Mouse (Mus musculus) MEL (cell line): ENCODE data around the gene Fam185a. TPM values are rescaled to one million over a fixed set of nuclear protein-coding genes. Genes with fewer than 3 reads are reported as not detected.

ENCODE experiments used
- DNase-seq: peaks from one replicate; pipeline ENCODE4 v3.0.0; 2011; ENCODE audit warnings: low read depth, low spot score
- H3K27ac ChIP-seq: 2 replicates; pipeline ENCODE4 v1.5.1; 2012; ENCODE audit warnings: low read depth, mild to moderate bottlenecking, control low read depth, low read length, moderate library complexity; ENCODE audit not compliant: control insufficient read depth
- H3K27me3 ChIP-seq, 2 experiments: fragments of 150-350 bp in 1 of 2; sonication (generic) in 1 of 2; 2 replicates each; pipeline ENCODE4 v1.6.1; 2012; ENCODE audit warnings: low read length in 2 of 2, mild to moderate bottlenecking in 2 of 2, improper control_type of control experiment in 1 of 2, moderate library complexity in 1 of 2; ENCODE audit not compliant: insufficient read depth in 2 of 2, control insufficient read depth in 1 of 2
- H3K36me3 ChIP-seq, 2 experiments: 2 replicates each; pipeline ENCODE4 v1.6.1; 2012 to 2014; ENCODE audit warnings: low read length in 2 of 2, improper control_type of control experiment in 1 of 2, inconsistent platforms in 1 of 2, mild to moderate bottlenecking in 1 of 2; ENCODE audit not compliant: insufficient read depth in 2 of 2, control insufficient read depth in 1 of 2
- H3K4me1 ChIP-seq, 2 experiments: fragments of 150-350 bp in 1 of 2; sonication (generic) in 1 of 2; 2 replicates each; pipeline ENCODE4 v1.6.1; 2012; ENCODE audit warnings: low read length in 2 of 2, improper control_type of control experiment in 1 of 2, mild to moderate bottlenecking in 1 of 2; ENCODE audit not compliant: insufficient read depth in 2 of 2, control insufficient read depth in 1 of 2
- H3K4me3 ChIP-seq, 2 experiments: fragments of 150-350 bp in 1 of 2; sonication (generic) in 1 of 2; 2 replicates each; pipeline ENCODE4 v1.5.1; 2012; ENCODE audit warnings: low read depth in 2 of 2, low read length in 2 of 2, mild to moderate bottlenecking in 2 of 2, moderate library complexity in 2 of 2, control low read depth in 1 of 2, improper control_type of control experiment in 1 of 2; ENCODE audit not compliant: control insufficient read depth in 1 of 2, insufficient read depth in 1 of 2
- H3K79me2 ChIP-seq: 2 replicates; pipeline ENCODE4 v1.6.1; 2012; ENCODE audit warnings: mild to moderate bottlenecking, low read length, moderate library complexity; ENCODE audit not compliant: control insufficient read depth, poor library complexity, insufficient read depth
- H3K9ac ChIP-seq: 2 replicates; pipeline ENCODE4 v1.6.1; 2012; ENCODE audit warnings: low read depth, mild to moderate bottlenecking, control low read depth, low read length, moderate library complexity; ENCODE audit not compliant: control insufficient read depth, poor library complexity, severe bottlenecking
- H3K9me3 ChIP-seq: fragments of 150-350 bp; sonication (generic); replicated peaks from 2 replicates; pipeline ENCODE4 v1.6.1; 2012; ENCODE audit warnings: mild to moderate bottlenecking, low read length, improper control_type of control experiment, moderate library complexity; ENCODE audit not compliant: insufficient read depth
- BHLHE40 ChIP-seq: IDR thresholded peaks from 2 replicates; pipeline ENCODE4 v1.6.1; 2012; ENCODE audit warnings: low read depth, mild to moderate bottlenecking, inconsistent platforms, low read length, improper control_type of control experiment, borderline replicate concordance
- CTCF ChIP-seq, 3 experiments: IDR thresholded peaks in 2 of 3; conservative IDR thresholded peaks in 1 of 3; 2 replicates each; pipeline ENCODE4 v1.5.1; 2011 to 2012; ENCODE audit warnings: low read length in 3 of 3, low read depth in 2 of 3, mild to moderate bottlenecking in 2 of 3, improper control_type of control experiment in 1 of 3, inconsistent platforms in 1 of 3, mixed read lengths in 1 of 3, moderate library complexity in 1 of 3; ENCODE audit not compliant: control insufficient read depth in 1 of 3, insufficient read depth in 1 of 3, poor library complexity in 1 of 3, severe bottlenecking in 1 of 3
- ELF1 ChIP-seq: IDR thresholded peaks from 2 replicates; pipeline ENCODE4 v1.6.1; 2014; ENCODE audit warnings: low read depth, mild to moderate bottlenecking, inconsistent platforms, low read length, improper control_type of control experiment, moderate library complexity
- GABPA ChIP-seq: IDR thresholded peaks from 2 replicates; pipeline ENCODE4 v1.6.1; 2012; ENCODE audit warnings: low read depth, mild to moderate bottlenecking, inconsistent platforms, low read length, improper control_type of control experiment, moderate library complexity
- JUND ChIP-seq: IDR thresholded peaks from 2 replicates; pipeline ENCODE4 v1.6.1; 2011; ENCODE audit warnings: low read depth, mild to moderate bottlenecking, improper control_type of control experiment, low read length
- KAT2A ChIP-seq: conservative IDR thresholded peaks from 2 replicates; pipeline ENCODE4 v1.6.1; 2012; ENCODE audit warnings: low read depth, low read length, improper control_type of control experiment, inconsistent platforms
- MAFK ChIP-seq: IDR thresholded peaks from 2 replicates; pipeline ENCODE4 v1.6.1; 2011; ENCODE audit warnings: low read depth, mild to moderate bottlenecking, low read length, improper control_type of control experiment, borderline replicate concordance
- MAZ ChIP-seq: IDR thresholded peaks from 2 replicates; pipeline ENCODE4 v1.6.1; 2012; ENCODE audit warnings: low read depth, mild to moderate bottlenecking, inconsistent platforms, low read length, improper control_type of control experiment
- MEF2A ChIP-seq: IDR thresholded peaks from 2 replicates; pipeline ENCODE4 v1.6.1; 2014; ENCODE audit warnings: low read depth, mild to moderate bottlenecking, inconsistent platforms, low read length, improper control_type of control experiment; ENCODE audit not compliant: poor library complexity, insufficient replicate concordance, severe bottlenecking; ENCODE audit errors: extremely low read depth
- MYB ChIP-seq: IDR thresholded peaks from 2 replicates; pipeline ENCODE4 v1.6.1; 2011; ENCODE audit warnings: mild to moderate bottlenecking, low read depth, low read length, improper control_type of control experiment
- MYC ChIP-seq: IDR thresholded peaks from 2 replicates; pipeline ENCODE4 v1.6.1; 2011; ENCODE audit warnings: low read depth, mild to moderate bottlenecking, low read length, improper control_type of control experiment, moderate library complexity
- NELFE ChIP-seq: IDR thresholded peaks from 2 replicates; pipeline ENCODE4 v1.6.1; 2011; ENCODE audit warnings: low read depth, low read length, improper control_type of control experiment
- RCOR1 ChIP-seq: IDR thresholded peaks from 2 replicates; pipeline ENCODE4 v1.6.1; 2012; ENCODE audit warnings: low read depth, mild to moderate bottlenecking, inconsistent platforms, low read length, improper control_type of control experiment
- SIN3A ChIP-seq: IDR thresholded peaks from 2 replicates; pipeline ENCODE4 v1.6.1; 2012; ENCODE audit warnings: low read length, improper control_type of control experiment, inconsistent platforms
- SMC3 ChIP-seq: IDR thresholded peaks from 2 replicates; pipeline ENCODE4 v1.6.1; 2011; ENCODE audit warnings: low read depth, low read length, improper control_type of control experiment
- UBTF ChIP-seq: IDR thresholded peaks from 2 replicates; pipeline ENCODE4 v1.6.1; 2012; ENCODE audit warnings: low read depth, mild to moderate bottlenecking, inconsistent platforms, low read length, improper control_type of control experiment, moderate library complexity, borderline replicate concordance; ENCODE audit not compliant: insufficient read depth
- ZC3H11A ChIP-seq: IDR thresholded peaks from 2 replicates; pipeline ENCODE4 v1.6.1; 2012; ENCODE audit warnings: low read depth, mild to moderate bottlenecking, inconsistent platforms, low read length, improper control_type of control experiment
- ZMIZ1 ChIP-seq: IDR thresholded peaks from 2 replicates; pipeline ENCODE4 v1.6.1; 2012; ENCODE audit warnings: low read depth, mild to moderate bottlenecking, inconsistent platforms, low read length, improper control_type of control experiment, moderate library complexity
- ZNF384 ChIP-seq: IDR thresholded peaks from 2 replicates; pipeline ENCODE4 v1.6.1; 2012; ENCODE audit warnings: low read depth, mild to moderate bottlenecking, inconsistent platforms, low read length, improper control_type of control experiment
- polyA plus RNA-seq, 2 experiments: library from polyadenylated mRNA; stranded (reverse) in 1 of 2; unstranded in 1 of 2; fragments of >175 nt in 1 of 2; fragments of >200 nt in 1 of 2; gene quantifications; 2 replicates each; pipeline versions ENCODE4 v1.2.1 to v1.2.4; 2012; ENCODE audit warnings: low replicate concordance in 2 of 2, low read depth in 1 of 2; ENCODE audit not compliant: insufficient read length in 2 of 2, insufficient read depth in 1 of 2, missing spikeins in 1 of 2
- total RNA-seq: library from RNA; depleted of rRNA; stranded (reverse); fragments of 300-350 nt; gene quantifications from 2 replicates; pipeline ENCODE4 v1.2.3, GENCODE M21; 2012

Gene Fam185a
- total and polyA plus RNA-seq, 3 experiments: 20.2 to 28.3 TPM; not detected in 1

DNA sequence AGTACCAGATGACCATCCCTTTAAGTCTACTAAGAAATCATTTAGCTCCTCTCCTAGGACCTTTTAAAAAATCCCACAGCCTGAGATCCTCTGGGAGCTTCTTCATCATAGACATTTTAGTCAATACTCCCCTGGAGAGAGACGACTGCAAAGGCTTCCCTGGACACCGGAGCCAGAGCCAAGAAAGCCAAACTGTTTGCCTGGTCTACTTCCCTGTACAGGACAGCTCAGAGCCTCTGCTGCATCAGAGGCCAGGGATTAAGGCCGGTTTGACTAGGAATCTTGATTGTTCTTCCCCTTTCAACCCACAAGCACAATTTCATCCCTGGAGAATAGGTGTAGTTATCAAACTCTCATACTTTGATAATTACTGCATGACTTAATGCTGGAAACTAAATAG lies 72.1 kb downstream of the Fam185a start:
- H3K4me1 ChIP-seq: no peaks in the 10 kb centered on the region
- H3K9ac ChIP-seq: no peak overlapping the region
- no peak overlapping the region for H3K4me3 ChIP-seq
- no peak for DNase-seq
- peaks cover 0 to 3% of the 10 kb centered on the region in 2 experiments; a peak in 3 of 4 replicates for H3K27me3 ChIP-seq
- TF ChIP-seq UBTF (no peak), ELF1 (no peak), MAFK (no peak), SIN3A (no peak), MYC (no peak)
- H3K27ac ChIP-seq: no peak overlapping the region
- H3K36me3 ChIP-seq: no peaks in the 10 kb centered on the region
- no peaks in the 10 kb centered on the region for H3K9me3 ChIP-seq
- no peaks in the 10 kb centered on the region for H3K79me2 ChIP-seq

DNA sequence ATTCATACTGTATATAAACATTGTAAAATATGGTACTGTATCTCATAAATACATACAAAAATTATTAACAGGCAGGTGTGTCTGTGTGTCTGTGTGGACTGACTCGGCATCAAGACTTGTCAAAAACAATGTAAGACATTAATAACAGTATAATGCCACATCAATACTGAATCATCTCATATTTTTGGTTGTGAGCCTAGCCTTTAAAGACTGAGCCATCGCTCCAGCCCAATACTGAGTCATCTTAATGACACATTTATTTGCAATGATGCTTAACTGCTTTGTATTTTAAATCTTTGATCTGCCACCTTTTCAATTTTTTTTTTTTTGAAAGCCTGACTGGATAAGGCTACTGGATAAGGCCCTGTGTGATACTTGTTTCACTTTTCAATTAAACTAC lies 73.7 kb downstream of the Fam185a start:
- TF ChIP-seq ZMIZ1 (no peak), ELF1 (no peak), ZC3H11A (no peak), MAZ (no peak), MYB (no peak), SMC3 (no peak), BHLHE40 (no peak), RCOR1 (no peak), MEF2A (no peak), KAT2A (no peak), GABPA (no peak), ZNF384 (no peak), JUND (no peak), UBTF (no peak), CTCF (IDR thresholded peaks at IDR 0.05 in 2 of 3, conservative IDR thresholded peaks at IDR 0.05 in 1 of 3; ENCODE audit: control insufficient read depth in 1 of 3, insufficient read depth in 1 of 3, low read depth in 2 of 3, low read length in 3 of 3, poor library complexity in 1 of 3, severe bottlenecking in 1 of 3) (no peak), NELFE (no peak)
- peaks cover 0 to 2% of the 10 kb centered on the region in 2 experiments; a peak in 3 of 4 replicates for H3K27me3 ChIP-seq
- H3K9ac ChIP-seq: no peak overlapping the region
- H3K79me2 ChIP-seq: no peaks in the 10 kb centered on the region
- DNase-seq: no peak
- H3K36me3 ChIP-seq: no peaks in the 10 kb centered on the region
- H3K4me3 ChIP-seq: no peak overlapping the region
- no peaks in the 10 kb centered on the region for H3K9me3 ChIP-seq
- H3K4me1 ChIP-seq: no peaks in the 10 kb centered on the region
- no peak overlapping the region for H3K27ac ChIP-seq
